Mouse (Mus musculus) stomach, embryonic 15.5 days (tissue): ENCODE measurements around the gene Bivm. TPM values are rescaled to one million over a fixed set of nuclear protein-coding genes. Genes with fewer than 3 reads are reported as not detected.

Source experiments
- ATAC-seq: fragments of 200-750 bp; cut with Nextera tagmentation; 2 replicates; pipeline ENCODE4 v1.8.0; 2017; ENCODE audit warnings: low read depth, moderate number of reproducible peaks, moderate TSS enrichment; ENCODE audit not compliant: insufficient read depth, low FRiP score
- H3K27ac ChIP-seq: fragments of 300-500 bp; sonication (generic); 2 replicates; pipeline ENCODE4 v1.5.1; 2015; ENCODE audit warnings: mild to moderate bottlenecking, inconsistent platforms
- H3K27me3 ChIP-seq: fragments of 300-500 bp; sonication (generic); replicated peaks from 2 replicates; pipeline ENCODE4 v1.6.1; 2015; ENCODE audit warnings: inconsistent platforms
- H3K36me3 ChIP-seq: fragments of 300-500 bp; sonication (generic); 2 replicates; pipeline ENCODE4 v1.6.1; 2015; ENCODE audit warnings: inconsistent platforms
- H3K4me1 ChIP-seq: fragments of 300-500 bp; sonication (generic); 2 replicates; pipeline ENCODE4 v1.6.1; 2015; ENCODE audit warnings: inconsistent platforms
- H3K4me2 ChIP-seq: fragments of 300-500 bp; sonication (generic); 2 replicates; pipeline ENCODE4 v1.6.1; 2015; ENCODE audit warnings: mild to moderate bottlenecking, inconsistent platforms
- H3K4me3 ChIP-seq: fragments of 300-500 bp; sonication (generic); replicated peaks from 2 replicates; pipeline ENCODE4 v1.5.1; 2015; ENCODE audit warnings: inconsistent platforms
- H3K9ac ChIP-seq: fragments of 300-500 bp; sonication (generic); 2 replicates; pipeline ENCODE4 v1.6.1; 2015; ENCODE audit warnings: inconsistent platforms
- H3K9me3 ChIP-seq: fragments of 300-500 bp; sonication (generic); 2 replicates; pipeline ENCODE4 v1.6.1; 2016; ENCODE audit warnings: inconsistent platforms
- polyA plus RNA-seq: library from polyadenylated mRNA; unstranded; fragments of >200 nt; fragmentation: Nextera tagmentation; extraction: Ambion mirVana; gene quantifications from 2 replicates; pipeline ENCODE4 v1.2.1, GENCODE M21; 2015

Gene Bivm
- polyA plus RNA-seq, 1 experiment from 2014 or later, result 16.0 TPM

DNA sequence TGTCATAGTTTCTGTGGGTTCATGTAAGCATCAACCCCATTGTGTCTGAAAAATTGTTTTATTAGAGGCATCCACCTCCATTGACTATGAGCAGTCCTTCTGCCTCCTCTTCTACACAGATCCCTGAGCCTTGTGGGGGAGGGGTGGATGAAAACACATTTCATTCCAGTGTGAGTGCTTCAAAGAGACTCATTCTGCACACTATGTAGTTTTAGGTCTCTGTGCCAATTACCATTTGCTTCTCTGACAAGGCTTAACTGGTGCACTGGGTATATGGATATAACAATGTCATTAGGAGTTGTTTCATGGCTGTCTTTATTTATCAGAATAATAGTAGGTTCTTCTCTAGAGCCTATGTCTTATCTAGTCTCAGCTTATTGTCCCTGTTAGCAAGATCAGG, 67.6 kb downstream of the Bivm start:
- no peaks in the 10 kb centered on the region for H3K4me1 ChIP-seq
- no peak for ATAC-seq
- H3K36me3 ChIP-seq, result peaks cover 4% of the 10 kb centered on the region; the same call in 1 of the 2 replicates
- no peak overlapping the region for H3K27ac ChIP-seq
- H3K27me3 ChIP-seq, result no peaks in the 10 kb centered on the region
- no peak overlapping the region for H3K4me2 ChIP-seq
- H3K9me3 ChIP-seq, result no peaks in the 10 kb centered on the region
- H3K9ac ChIP-seq, result no peak overlapping the region
- no peak overlapping the region for H3K4me3 ChIP-seq

Other genes starting within 250 kb of the Bivm start
- 52.5 and 59.7 TPM in 2 replicates for gene Tpp2, start 185.3 kb upstream of the Bivm start, polyA plus RNA-seq
- gene Mettl21c, start 98.9 kb upstream of the Bivm start, polyA plus RNA-seq, result 0.30 and 0.46 TPM in 2 replicates
- gene Gm8251, start 57.0 kb upstream of the Bivm start, polyA plus RNA-seq, result 0.08 and 0.10 TPM in 2 replicates
- gene Tex30, start 16.5 kb upstream of the Bivm start, polyA plus RNA-seq, result 74.2 and 82.2 TPM in 2 replicates
- gene Kdelc1, start 149 bp upstream of the Bivm start, polyA plus RNA-seq, result 51.6 and 53.1 TPM in 2 replicates
- 20.5 and 21.6 TPM in 2 replicates for gene Ercc5, start 28.8 kb downstream of the Bivm start, polyA plus RNA-seq
- 0.06 TPM in 1 of 2 replicates, not detected in the other for gene Mettl21e, start 100.0 kb downstream of the Bivm start, polyA plus RNA-seq